Mouse (Mus musculus) liver, embryonic 16.5 days (tissue): ENCODE data around the gene Arl4c. TPM values are rescaled to one million over a fixed set of nuclear protein-coding genes. Genes with fewer than 3 reads are reported as not detected.

ENCODE experiments used
- ATAC-seq: fragments of 200-750 bp; cut with Nextera tagmentation; 2 replicates; pipeline ENCODE4 v1.8.0; 2017; ENCODE audit warnings: low read depth, mild to moderate bottlenecking, moderate number of reproducible peaks, moderate library complexity
- H3K27ac ChIP-seq: fragments of 300-500 bp; sonication (generic); 2 replicates; pipeline ENCODE4 v1.5.1; 2014; ENCODE audit warnings: mild to moderate bottlenecking, low read length
- H3K27me3 ChIP-seq: fragments of 300-500 bp; sonication (generic); 2 replicates; pipeline ENCODE4 v1.6.1; 2014; ENCODE audit warnings: low read depth, low read length, mixed read lengths; ENCODE audit not compliant: control insufficient read depth, insufficient read depth
- H3K36me3 ChIP-seq: fragments of 300-500 bp; sonication (generic); 2 replicates; pipeline ENCODE4 v1.6.1; 2014; ENCODE audit warnings: mild to moderate bottlenecking; ENCODE audit not compliant: control insufficient read depth, insufficient read depth
- H3K4me1 ChIP-seq: fragments of 300-500 bp; sonication (generic); 2 replicates; pipeline ENCODE4 v1.6.1; 2014; ENCODE audit warnings: low read depth, low read length, mixed read lengths; ENCODE audit not compliant: control insufficient read depth
- H3K4me2 ChIP-seq: fragments of 300-500 bp; sonication (generic); 2 replicates; pipeline ENCODE4 v1.6.1; 2014; ENCODE audit warnings: low read depth, low read length, mixed read lengths
- H3K4me3 ChIP-seq: fragments of 300-500 bp; sonication (generic); 2 replicates; pipeline ENCODE4 v1.5.1; 2014; ENCODE audit warnings: low read depth, mild to moderate bottlenecking, low read length
- H3K9ac ChIP-seq: fragments of 300-500 bp; sonication (generic); 2 replicates; pipeline ENCODE4 v1.6.1; 2014; ENCODE audit warnings: low read depth, low read length
- H3K9me3 ChIP-seq: fragments of 300-500 bp; sonication (generic); replicated peaks from 2 replicates; pipeline ENCODE4 v1.6.1; 2016; ENCODE audit warnings: low read length; ENCODE audit not compliant: control insufficient read depth
- WGBS: fragments of 180-500 bp; shearing (Covaris S2); extraction: QIAGEN DNeasy Blood & Tissue Kit; methylation state at CpG from one replicate; pipeline ENCODE4 v1.1.7; 2014; ENCODE audit not compliant: insufficient replicate concordance; 5-methylcytosine and 5-hydroxymethylcytosine counted together
- polyA plus RNA-seq: library from polyadenylated mRNA; unstranded; fragments of >200 nt; fragmentation: Nextera tagmentation; extraction: Ambion mirVana; gene quantifications from 2 replicates; pipeline ENCODE4 v1.2.1, GENCODE M21; 2015

The Arl4c gene
- polyA plus RNA-seq, 1 experiment from 2014 or later = 0.93 TPM

DNA sequence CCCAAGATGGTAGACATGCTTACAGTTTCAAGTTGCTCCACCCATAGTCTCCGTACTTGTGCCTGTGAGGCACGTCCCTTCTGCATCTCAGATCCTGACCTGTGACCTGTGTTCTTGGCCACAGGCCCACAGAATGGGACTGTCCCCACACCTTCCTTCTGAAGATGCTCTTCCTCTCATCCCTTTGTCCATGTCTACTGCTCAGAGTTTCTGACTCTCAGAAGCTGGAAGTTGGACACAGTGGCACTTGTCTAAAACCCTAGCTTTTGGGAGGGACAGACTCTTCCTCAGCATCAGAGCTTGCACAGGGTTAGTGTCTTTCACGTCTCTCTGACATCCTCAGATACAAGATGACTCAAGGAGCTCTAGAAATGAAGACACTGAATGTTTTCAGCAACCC lies 6.2 kb upstream of the Arl4c start:
- H3K27me3 ChIP-seq = peaks cover 2% of the 10 kb centered on the region; the same call in 1 of the 2 replicates
- no peak overlapping the region for H3K27ac ChIP-seq
- no peak overlapping the region for H3K4me3 ChIP-seq
- no peak overlapping the region for H3K9ac ChIP-seq
- no peaks in the 10 kb centered on the region for H3K9me3 ChIP-seq
- ATAC-seq = no peak
- 56% methylated on average over 3 of the region's 3 CpGs for WGBS
- no peaks in the 10 kb centered on the region for H3K4me1 ChIP-seq
- no peak overlapping the region for H3K4me2 ChIP-seq
- no peaks in the 10 kb centered on the region for H3K36me3 ChIP-seq

DNA sequence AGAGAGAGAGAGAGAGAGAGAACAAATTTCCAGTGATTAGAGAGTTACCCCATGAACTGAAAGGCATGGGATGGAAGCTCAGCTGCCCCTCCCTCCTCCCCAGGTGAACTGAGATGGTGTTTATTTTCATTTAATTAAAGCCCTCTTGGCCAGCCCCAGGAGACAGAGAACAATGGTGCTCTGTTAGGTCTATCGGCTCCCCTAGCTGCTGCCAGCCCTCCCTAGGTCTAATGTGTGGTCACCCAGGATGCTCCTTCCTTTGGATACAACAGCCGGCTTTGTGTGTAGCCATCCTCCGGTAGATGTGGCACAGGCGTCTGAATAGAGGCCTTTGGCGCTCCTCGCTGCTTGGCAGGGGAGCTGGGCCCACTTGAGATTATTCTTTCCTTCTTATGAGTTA lies 5.5 kb upstream of the Arl4c start:
- Histone ChIP-seq H3K9ac (no peak overlapping the region), H3K4me2 (no peak overlapping the region), H3K36me3 (no peaks in the 10 kb centered on the region), H3K4me1 (no peaks in the 10 kb centered on the region), H3K4me3 (no peak overlapping the region), H3K27ac (no peak overlapping the region), H3K9me3 (no peaks in the 10 kb centered on the region), H3K27me3 (peaks cover 7% of the 10 kb centered on the region)
- 55% methylated on average over 6 of the region's 6 CpGs for WGBS
- ATAC-seq = no peak

DNA sequence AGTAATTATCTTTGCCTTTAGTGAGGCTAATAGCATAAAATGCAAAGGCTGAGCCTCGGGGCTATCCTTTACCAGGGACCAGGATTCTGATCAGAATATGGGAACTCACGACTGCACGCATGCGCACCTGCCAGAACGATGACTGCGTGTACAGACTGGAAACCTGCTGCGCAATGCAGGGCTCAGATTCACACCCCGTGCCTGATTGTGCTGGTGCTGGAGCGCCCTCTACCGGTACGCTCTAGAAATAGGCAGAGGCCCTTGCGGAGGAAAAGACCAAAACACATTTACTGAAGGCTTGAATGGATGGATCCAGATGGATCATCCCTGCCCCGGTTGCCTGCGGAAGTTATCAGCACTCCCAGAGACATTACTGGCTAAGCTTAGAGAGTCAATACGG lies 3.8 kb upstream of the Arl4c start:
- Histone ChIP-seq H3K9me3 (no peaks in the 10 kb centered on the region), H3K9ac (no peak overlapping the region), H3K4me2 (no peak overlapping the region), H3K36me3 (no peaks in the 10 kb centered on the region), H3K27me3 (peaks cover 25% of the 10 kb centered on the region), H3K4me3 (no peak overlapping the region), H3K4me1 (peaks cover 2% of the 10 kb centered on the region), H3K27ac (no peak overlapping the region)
- ATAC-seq = peak; percentile 53
- under 1% methylated on average over 15 of the region's 15 CpGs for WGBS

DNA sequence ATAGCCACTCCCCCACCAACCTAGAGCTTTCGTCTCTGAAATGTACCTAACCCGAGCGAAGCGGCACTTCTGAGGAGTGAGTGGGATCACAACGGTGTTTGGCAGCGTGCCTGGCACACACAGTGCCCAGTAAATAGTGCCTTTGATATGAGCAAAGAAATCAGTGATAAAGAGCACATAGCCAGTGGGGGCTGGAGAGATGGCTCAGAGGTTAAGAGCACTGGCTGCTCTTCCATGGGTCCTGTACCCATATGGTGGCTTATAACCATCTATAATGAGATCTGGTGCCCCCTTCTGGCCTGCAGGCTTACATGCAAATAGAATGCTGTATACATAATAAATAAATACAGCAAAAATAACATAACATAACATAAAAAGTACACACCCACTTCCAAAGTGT lies 3.0 kb upstream of the Arl4c start:
- 64% methylated on average over 6 of the region's 6 CpGs for WGBS
- peaks cover 32% of the 10 kb centered on the region for H3K27me3 ChIP-seq

DNA sequence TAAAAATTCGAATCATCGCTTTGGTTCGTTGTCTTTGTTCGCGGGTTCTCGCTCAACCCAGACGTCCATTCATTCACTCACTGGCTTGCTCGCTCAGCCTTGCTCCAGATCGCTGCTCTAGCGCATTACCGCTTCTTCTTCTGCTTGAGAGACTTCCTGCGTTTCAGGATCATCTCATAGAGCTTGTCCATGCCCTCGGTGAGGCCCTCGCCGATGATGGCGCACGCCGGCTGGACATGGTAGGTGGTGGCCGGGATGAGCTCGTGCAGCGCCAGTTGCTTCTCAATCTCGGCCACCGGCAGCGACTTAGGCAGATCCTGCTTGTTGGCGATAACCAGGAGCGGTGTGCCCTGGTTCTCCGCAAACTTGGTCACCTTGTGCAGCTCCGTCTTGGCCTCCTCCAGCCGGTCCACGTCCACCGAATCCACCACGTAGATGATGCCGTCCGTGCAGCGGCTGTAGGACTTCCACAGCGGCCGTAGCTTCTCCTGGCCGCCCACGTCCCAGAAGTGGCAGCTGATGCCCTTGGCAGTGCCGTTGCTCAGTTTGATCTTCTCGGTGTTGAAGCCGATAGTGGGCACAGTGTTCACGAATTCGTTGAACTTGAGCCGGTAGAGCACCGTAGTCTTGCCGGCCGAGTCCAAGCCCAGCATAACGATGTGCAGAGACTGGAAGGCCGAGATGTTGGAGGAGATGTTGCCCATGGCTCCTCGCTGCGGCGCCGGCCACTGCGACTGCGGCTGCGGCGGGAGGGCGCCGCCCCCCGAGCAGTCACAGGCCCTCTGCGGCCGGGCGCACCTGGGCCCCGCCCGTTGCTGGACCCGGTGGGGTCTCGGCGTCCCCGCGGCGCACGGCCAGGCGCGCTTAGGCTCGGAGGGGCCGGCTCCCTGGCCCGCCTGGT lies 810 bp downstream of the Arl4c start:
- WGBS = under 1% methylated on average over 78 of the region's 78 CpGs
- Histone ChIP-seq H3K27ac (no peak overlapping the region), H3K36me3 (no peaks in the 10 kb centered on the region), H3K4me2 (peak overlapping the region; percentile 75), H3K9ac (peak overlapping the region; percentile 49; the same call in 1 of the 2 replicates), H3K4me1 (peaks cover 2% of the 10 kb centered on the region), H3K9me3 (no peaks in the 10 kb centered on the region), H3K4me3 (peak overlapping the region; percentile 64), H3K27me3 (peaks cover 39% of the 10 kb centered on the region)
- ATAC-seq = peak; percentile 33

More for the DNA sequence above, 3.0 kb upstream of the Arl4c start:
- no peaks in the 10 kb centered on the region for H3K9me3 ChIP-seq
- peaks cover 2% of the 10 kb centered on the region for H3K4me1 ChIP-seq
- no peaks in the 10 kb centered on the region for H3K36me3 ChIP-seq
- H3K9ac ChIP-seq = no peak overlapping the region
- no peak overlapping the region for H3K27ac ChIP-seq
- H3K4me3 ChIP-seq = no peak overlapping the region
- no peak overlapping the region for H3K4me2 ChIP-seq
- no peak for ATAC-seq

DNA sequence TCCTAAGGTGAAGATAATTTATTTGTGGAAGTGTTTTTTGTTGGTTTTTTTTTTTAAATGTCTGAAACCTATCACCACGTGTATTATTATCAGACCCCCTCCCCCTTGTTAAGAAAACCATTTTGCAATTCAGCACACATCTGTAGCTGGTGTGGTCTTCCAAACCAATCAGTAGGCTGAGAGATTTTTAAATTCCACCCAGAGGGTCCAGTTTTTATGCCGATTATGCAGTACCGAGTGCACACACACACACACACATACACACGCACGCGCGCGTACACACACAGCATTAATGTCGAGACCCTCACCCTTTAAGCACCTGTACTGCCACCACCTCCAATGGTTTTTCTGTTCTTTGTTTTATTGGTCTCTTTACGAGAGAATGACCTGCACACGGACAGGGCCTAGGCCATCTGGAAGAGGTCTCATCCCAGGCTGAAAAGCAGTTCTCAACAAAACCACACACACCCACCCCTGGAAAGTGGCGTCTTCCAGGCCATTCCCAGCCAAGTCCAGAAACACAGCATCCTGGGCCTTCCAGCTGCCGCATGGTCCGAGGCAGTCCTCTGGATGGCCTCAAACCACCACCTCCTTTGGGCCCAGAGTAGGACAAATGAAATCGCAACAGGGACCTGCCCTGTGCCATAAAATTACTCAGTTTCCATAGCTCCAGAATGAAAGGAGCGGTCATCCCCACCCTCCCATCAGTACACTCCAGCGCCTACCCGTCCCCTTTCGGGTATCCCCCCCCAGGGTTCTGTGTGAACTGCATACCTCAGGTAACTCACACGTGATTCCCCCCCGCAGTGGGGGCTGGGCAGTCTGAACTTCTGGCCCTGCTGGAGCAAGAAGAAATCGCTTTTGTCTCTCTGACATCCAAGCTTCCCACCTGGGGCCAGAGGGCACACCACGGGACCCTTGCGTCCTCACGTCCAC lies 1.9 kb downstream of the Arl4c start:
- peaks cover 2% of the 10 kb centered on the region for H3K4me1 ChIP-seq
- H3K4me2 ChIP-seq = peak overlapping the region; percentile 75
- H3K9me3 ChIP-seq = no peaks in the 10 kb centered on the region
- H3K27me3 ChIP-seq = peaks cover 39% of the 10 kb centered on the region
- H3K36me3 ChIP-seq = no peaks in the 10 kb centered on the region
- 25% methylated on average over 25 of the region's 25 CpGs for WGBS
- no peak overlapping the region for H3K9ac ChIP-seq
- H3K27ac ChIP-seq = no peak overlapping the region
- H3K4me3 ChIP-seq = peak overlapping the region; percentile 64
- no peak for ATAC-seq

DNA sequence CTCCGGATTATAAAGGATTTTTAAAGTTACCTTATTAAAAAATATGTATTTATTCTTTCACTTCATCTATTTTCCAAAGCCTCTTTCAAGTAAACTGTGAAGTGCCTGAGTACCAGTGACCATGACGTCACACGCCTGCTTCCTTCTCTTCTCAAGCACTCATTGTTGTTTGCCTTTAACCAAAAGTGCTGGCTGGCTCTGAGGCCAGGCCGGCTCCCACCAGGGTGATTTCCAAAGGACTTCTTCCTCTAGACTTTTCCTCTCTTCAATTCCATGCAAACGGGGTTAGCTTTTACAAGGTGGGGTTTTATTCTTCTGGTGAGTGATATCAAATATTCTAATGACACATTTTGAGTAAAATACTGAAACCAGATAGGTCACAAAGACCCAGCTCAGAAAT lies 2.6 kb downstream of the Arl4c start:
- H3K36me3 ChIP-seq = no peaks in the 10 kb centered on the region
- H3K4me3 ChIP-seq = no peak overlapping the region
- no peak for ATAC-seq
- peaks cover 39% of the 10 kb centered on the region for H3K27me3 ChIP-seq
- no peak overlapping the region for H3K27ac ChIP-seq
- H3K9me3 ChIP-seq = no peaks in the 10 kb centered on the region
- H3K9ac ChIP-seq = no peak overlapping the region
- no peak overlapping the region for H3K4me2 ChIP-seq
- H3K4me1 ChIP-seq = peaks cover 2% of the 10 kb centered on the region
- 26% methylated on average over 5 of the region's 5 CpGs for WGBS

DNA sequence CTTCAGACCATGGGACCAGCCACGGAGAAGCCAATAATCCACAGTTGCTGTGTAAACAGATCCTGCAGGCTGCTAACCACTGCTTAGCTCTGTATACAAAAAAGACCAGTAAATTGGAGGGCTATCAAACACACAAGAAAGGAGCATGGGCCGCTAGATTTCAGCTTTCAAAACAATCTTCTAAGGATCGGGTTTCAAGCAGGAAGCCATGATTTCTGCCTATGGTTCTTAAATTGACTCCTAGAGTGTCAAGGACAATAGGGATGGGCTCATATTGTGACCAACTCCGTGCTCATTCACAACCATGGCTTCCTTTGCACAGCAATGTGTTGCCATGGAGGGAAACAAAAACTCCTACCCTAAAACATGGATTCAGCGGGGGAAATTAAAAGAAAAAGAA lies 3.1 kb downstream of the Arl4c start:
- no peak overlapping the region for H3K27ac ChIP-seq
- peaks cover 39% of the 10 kb centered on the region for H3K27me3 ChIP-seq
- peaks cover 2% of the 10 kb centered on the region for H3K4me1 ChIP-seq
- H3K9me3 ChIP-seq = no peaks in the 10 kb centered on the region
- no peak for ATAC-seq
- WGBS = 33% methylated on average over 5 of the region's 5 CpGs
- H3K4me3 ChIP-seq = no peak overlapping the region
- no peak overlapping the region for H3K4me2 ChIP-seq
- H3K36me3 ChIP-seq = no peaks in the 10 kb centered on the region
- H3K9ac ChIP-seq = no peak overlapping the region
